Mouse (Mus musculus) MEL (cell line): Measurements from ENCODE around the gene Lrrc20. TPM values are rescaled to one million over a fixed set of nuclear protein-coding genes. Genes with fewer than 3 reads are reported as not detected.

ENCODE experiments used
- DNase-seq: peaks from one replicate; pipeline ENCODE4 v3.0.0; 2011; ENCODE audit warnings: low read depth, low spot score
- H3K27ac ChIP-seq: 2 replicates; pipeline ENCODE4 v1.5.1; 2012; ENCODE audit warnings: low read depth, mild to moderate bottlenecking, control low read depth, low read length, moderate library complexity; ENCODE audit not compliant: control insufficient read depth
- H3K27me3 ChIP-seq, 2 experiments: fragments of 150-350 bp in 1 of 2; sonication (generic) in 1 of 2; 2 replicates each; pipeline ENCODE4 v1.6.1; 2012; ENCODE audit warnings: low read length in 2 of 2, mild to moderate bottlenecking in 2 of 2, improper control_type of control experiment in 1 of 2, moderate library complexity in 1 of 2; ENCODE audit not compliant: insufficient read depth in 2 of 2, control insufficient read depth in 1 of 2
- H3K36me3 ChIP-seq, 2 experiments: 2 replicates each; pipeline ENCODE4 v1.6.1; 2012 to 2014; ENCODE audit warnings: low read length in 2 of 2, improper control_type of control experiment in 1 of 2, inconsistent platforms in 1 of 2, mild to moderate bottlenecking in 1 of 2; ENCODE audit not compliant: insufficient read depth in 2 of 2, control insufficient read depth in 1 of 2
- H3K4me1 ChIP-seq, 2 experiments: fragments of 150-350 bp in 1 of 2; sonication (generic) in 1 of 2; 2 replicates each; pipeline ENCODE4 v1.6.1; 2012; ENCODE audit warnings: low read length in 2 of 2, improper control_type of control experiment in 1 of 2, mild to moderate bottlenecking in 1 of 2; ENCODE audit not compliant: insufficient read depth in 2 of 2, control insufficient read depth in 1 of 2
- H3K4me3 ChIP-seq, 2 experiments: fragments of 150-350 bp in 1 of 2; sonication (generic) in 1 of 2; 2 replicates each; pipeline ENCODE4 v1.5.1; 2012; ENCODE audit warnings: low read depth in 2 of 2, low read length in 2 of 2, mild to moderate bottlenecking in 2 of 2, moderate library complexity in 2 of 2, control low read depth in 1 of 2, improper control_type of control experiment in 1 of 2; ENCODE audit not compliant: control insufficient read depth in 1 of 2, insufficient read depth in 1 of 2
- H3K79me2 ChIP-seq: 2 replicates; pipeline ENCODE4 v1.6.1; 2012; ENCODE audit warnings: mild to moderate bottlenecking, low read length, moderate library complexity; ENCODE audit not compliant: control insufficient read depth, poor library complexity, insufficient read depth
- H3K9ac ChIP-seq: 2 replicates; pipeline ENCODE4 v1.6.1; 2012; ENCODE audit warnings: low read depth, mild to moderate bottlenecking, control low read depth, low read length, moderate library complexity; ENCODE audit not compliant: control insufficient read depth, poor library complexity, severe bottlenecking
- H3K9me3 ChIP-seq: fragments of 150-350 bp; sonication (generic); replicated peaks from 2 replicates; pipeline ENCODE4 v1.6.1; 2012; ENCODE audit warnings: mild to moderate bottlenecking, low read length, improper control_type of control experiment, moderate library complexity; ENCODE audit not compliant: insufficient read depth
- BHLHE40 ChIP-seq: IDR thresholded peaks from 2 replicates; pipeline ENCODE4 v1.6.1; 2012; ENCODE audit warnings: low read depth, mild to moderate bottlenecking, inconsistent platforms, low read length, improper control_type of control experiment, borderline replicate concordance
- EP300 ChIP-seq, 2 experiments: IDR thresholded peaks; 2 replicates each; pipeline ENCODE4 v1.6.1; 2011; ENCODE audit warnings: improper control_type of control experiment in 2 of 2, low read length in 2 of 2, low read depth in 1 of 2, mild to moderate bottlenecking in 1 of 2
- ETS1 ChIP-seq: IDR thresholded peaks from 2 replicates; pipeline ENCODE4 v1.6.1; 2012; ENCODE audit warnings: low read depth, mild to moderate bottlenecking, inconsistent platforms, low read length, improper control_type of control experiment, moderate library complexity
- GATA1 ChIP-seq: IDR thresholded peaks from 2 replicates; pipeline ENCODE4 v1.6.1; 2011; ENCODE audit warnings: low read depth, low read length, improper control_type of control experiment
- HCFC1 ChIP-seq: IDR thresholded peaks from 2 replicates; pipeline ENCODE4 v1.6.1; 2012; ENCODE audit warnings: low read depth, mild to moderate bottlenecking, inconsistent platforms, low read length, improper control_type of control experiment, moderate library complexity
- KAT2A ChIP-seq: conservative IDR thresholded peaks from 2 replicates; pipeline ENCODE4 v1.6.1; 2012; ENCODE audit warnings: low read depth, low read length, improper control_type of control experiment, inconsistent platforms
- MEF2A ChIP-seq: IDR thresholded peaks from 2 replicates; pipeline ENCODE4 v1.6.1; 2014; ENCODE audit warnings: low read depth, mild to moderate bottlenecking, inconsistent platforms, low read length, improper control_type of control experiment; ENCODE audit not compliant: poor library complexity, insufficient replicate concordance, severe bottlenecking; ENCODE audit errors: extremely low read depth
- MXI1 ChIP-seq: IDR thresholded peaks from 2 replicates; pipeline ENCODE4 v1.6.1; 2011; ENCODE audit warnings: mild to moderate bottlenecking, low read depth, low read length, improper control_type of control experiment
- NELFE ChIP-seq: IDR thresholded peaks from 2 replicates; pipeline ENCODE4 v1.6.1; 2011; ENCODE audit warnings: low read depth, low read length, improper control_type of control experiment
- NRF1 ChIP-seq: IDR thresholded peaks from 2 replicates; pipeline ENCODE4 v1.6.1; 2014; ENCODE audit warnings: low read depth, mild to moderate bottlenecking, inconsistent platforms, low read length, improper control_type of control experiment, moderate library complexity; ENCODE audit not compliant: poor library complexity, insufficient read depth, severe bottlenecking
- POLR2AphosphoS5 ChIP-seq: IDR thresholded peaks from 2 replicates; pipeline ENCODE4 v1.6.1; 2012; ENCODE audit warnings: low read depth, borderline replicate concordance, mild to moderate bottlenecking, inconsistent platforms, low read length, moderate library complexity, mixed read lengths
- RCOR1 ChIP-seq: IDR thresholded peaks from 2 replicates; pipeline ENCODE4 v1.6.1; 2012; ENCODE audit warnings: low read depth, mild to moderate bottlenecking, inconsistent platforms, low read length, improper control_type of control experiment
- SIN3A ChIP-seq: IDR thresholded peaks from 2 replicates; pipeline ENCODE4 v1.6.1; 2012; ENCODE audit warnings: low read length, improper control_type of control experiment, inconsistent platforms
- TAL1 ChIP-seq: IDR thresholded peaks from 2 replicates; pipeline ENCODE4 v1.6.1; 2012; ENCODE audit warnings: mild to moderate bottlenecking, inconsistent platforms, low read length, moderate library complexity, mixed read lengths
- TCF12 ChIP-seq: IDR thresholded peaks from 2 replicates; pipeline ENCODE4 v1.6.1; 2014; ENCODE audit warnings: low read depth, mild to moderate bottlenecking, inconsistent platforms, low read length, improper control_type of control experiment, moderate library complexity
- USF1 ChIP-seq: IDR thresholded peaks from 2 replicates; pipeline ENCODE4 v1.6.1; 2014; ENCODE audit warnings: low read depth, mild to moderate bottlenecking, inconsistent platforms, low read length, improper control_type of control experiment, moderate library complexity
- USF2 ChIP-seq, 2 experiments: IDR thresholded peaks; 2 replicates each; pipeline ENCODE4 v1.6.1; 2011 to 2012; ENCODE audit warnings: improper control_type of control experiment in 2 of 2, low read length in 2 of 2, borderline replicate concordance in 1 of 2, inconsistent platforms in 1 of 2, low read depth in 1 of 2, mild to moderate bottlenecking in 1 of 2; ENCODE audit not compliant: insufficient read depth in 1 of 2
- ZMIZ1 ChIP-seq: IDR thresholded peaks from 2 replicates; pipeline ENCODE4 v1.6.1; 2012; ENCODE audit warnings: low read depth, mild to moderate bottlenecking, inconsistent platforms, low read length, improper control_type of control experiment, moderate library complexity
- ZNF384 ChIP-seq: IDR thresholded peaks from 2 replicates; pipeline ENCODE4 v1.6.1; 2012; ENCODE audit warnings: low read depth, mild to moderate bottlenecking, inconsistent platforms, low read length, improper control_type of control experiment
- polyA plus RNA-seq, 2 experiments: library from polyadenylated mRNA; stranded (reverse) in 1 of 2; unstranded in 1 of 2; fragments of >175 nt in 1 of 2; fragments of >200 nt in 1 of 2; gene quantifications; 2 replicates each; pipeline versions ENCODE4 v1.2.1 to v1.2.4; 2012; ENCODE audit warnings: low replicate concordance in 2 of 2, low read depth in 1 of 2; ENCODE audit not compliant: insufficient read length in 2 of 2, insufficient read depth in 1 of 2, missing spikeins in 1 of 2
- total RNA-seq: library from RNA; depleted of rRNA; stranded (reverse); fragments of 300-350 nt; gene quantifications from 2 replicates; pipeline ENCODE4 v1.2.3, GENCODE M21; 2012

The Lrrc20 gene
- total and polyA plus RNA-seq, 3 experiments: 7.6 to 14.7 TPM; not detected in 1

- TF ChIP-seq USF2 (IDR thresholded peaks at IDR 0.05; ENCODE audit: borderline replicate concordance in 1 of 2, insufficient read depth in 1 of 2, low read depth in 1 of 2, low read length in 2 of 2) (0 out of 4 replicates have a peak, but pooled peaks of 1 of the 2 experiments have one; percentile 30), ZNF384 (peak; percentile 88), EP300 (IDR thresholded peaks at IDR 0.05; ENCODE audit: low read depth in 1 of 2, low read length in 2 of 2) (peak in 1 of 2 experiments; percentile 39; a peak in 1 of 4 replicates), NELFE (no peak), MXI1 (peak; percentile 32; the same call in 1 of the 2 replicates), MEF2A (no peak), NRF1 (no peak), ZMIZ1 (no peak), SIN3A (peak; percentile 69), KAT2A (no peak), TAL1 (peak; percentile 46), USF1 (peak; percentile 82), GATA1 (peak; percentile 60; the same call in 1 of the 2 replicates), RCOR1 (0 out of 2 replicates have a peak, but pooled peaks have one; percentile 44), TCF12 (peak; percentile 68), HCFC1 (no peak), POLR2AphosphoS5 (no peak), BHLHE40 (no peak; the same call in 1 of the 2 replicates), ETS1 (peak; percentile 90)
- Histone ChIP-seq H3K9me3 (no peaks in the 10 kb centered on the region), H3K27me3 (no peaks in the 10 kb centered on the region), H3K27ac (no peak overlapping the region), H3K79me2 (no peaks in the 10 kb centered on the region), H3K4me1 (peaks cover under 1 to 7% of the 10 kb centered on the region in 2 experiments; a peak in 2 of 4 replicates), H3K4me3 (peak overlapping the region in 1 of 2 experiments; percentile 12; a peak in 1 of 4 replicates), H3K9ac (no peak overlapping the region), H3K36me3 (peaks cover 0 to 1% of the 10 kb centered on the region in 2 experiments; a peak in 1 of 4 replicates)
- peak; percentile 80 for DNase-seq
Observed at GRCm38 (mm10) chr10:61510809-61511208, 35.2 kb downstream of the Lrrc20 start.
